Mouse (Mus musculus) layer of hippocampus, adult 9-11 months (tissue): ENCODE results near the gene Gpx1.
"Not testable (repeated sequence)": the region's sequence is repeated elsewhere in the genome, so short reads cannot be mapped to it uniquely, and the experiment has no call there.

Source experiments
- DNase-seq: peaks from one replicate; pipeline ENCODE4 v3.0.0; 2022

Gpx1 gene

DNA sequence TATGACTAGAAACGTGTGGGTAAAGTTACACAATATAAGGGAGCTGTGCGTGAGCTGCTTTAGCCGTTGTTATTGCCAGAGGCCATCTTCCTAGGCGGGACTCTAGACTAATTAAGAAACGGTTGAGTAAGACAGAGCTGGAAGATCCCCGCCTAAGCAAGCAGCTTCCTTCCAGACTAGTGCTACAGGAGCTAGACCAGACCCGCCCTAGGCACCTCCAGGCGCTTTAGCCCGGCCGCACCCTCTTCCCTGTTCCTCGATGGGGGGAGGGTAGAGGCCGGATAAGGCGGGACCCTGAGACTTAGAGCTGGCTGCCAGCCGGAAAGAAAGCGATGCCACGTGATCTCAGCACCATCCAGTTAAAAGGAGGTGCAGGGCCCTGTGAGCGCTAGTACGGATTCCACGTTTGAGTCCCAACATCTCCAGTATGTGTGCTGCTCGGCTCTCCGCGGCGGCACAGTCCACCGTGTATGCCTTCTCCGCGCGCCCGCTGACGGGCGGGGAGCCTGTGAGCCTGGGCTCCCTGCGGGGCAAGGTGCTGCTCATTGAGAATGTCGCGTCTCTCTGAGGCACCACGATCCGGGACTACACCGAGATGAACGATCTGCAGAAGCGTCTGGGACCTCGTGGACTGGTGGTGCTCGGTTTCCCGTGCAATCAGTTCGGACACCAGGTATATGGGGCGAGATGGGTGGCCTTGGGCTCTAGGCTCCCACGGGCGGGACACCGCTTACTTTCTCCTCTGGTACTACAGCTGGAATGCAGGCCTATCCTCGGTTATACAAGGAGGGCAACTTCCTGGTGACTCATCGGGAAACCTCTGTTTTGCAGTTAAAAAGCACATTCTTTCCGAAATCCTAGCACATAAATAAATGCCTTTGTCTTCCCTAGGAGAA lies at the start of gene Gpx1:
Gene Gpx1 (plus strand): TSS at position 18 of the 896 bp plus-strand sequence.
- DNase-seq = peak; percentile 90

GRCm38 (mm10) chr9:108289347-108289746 lies 49.4 kb upstream of the Gpx1 start:
- DNase-seq = no peak

DNA sequence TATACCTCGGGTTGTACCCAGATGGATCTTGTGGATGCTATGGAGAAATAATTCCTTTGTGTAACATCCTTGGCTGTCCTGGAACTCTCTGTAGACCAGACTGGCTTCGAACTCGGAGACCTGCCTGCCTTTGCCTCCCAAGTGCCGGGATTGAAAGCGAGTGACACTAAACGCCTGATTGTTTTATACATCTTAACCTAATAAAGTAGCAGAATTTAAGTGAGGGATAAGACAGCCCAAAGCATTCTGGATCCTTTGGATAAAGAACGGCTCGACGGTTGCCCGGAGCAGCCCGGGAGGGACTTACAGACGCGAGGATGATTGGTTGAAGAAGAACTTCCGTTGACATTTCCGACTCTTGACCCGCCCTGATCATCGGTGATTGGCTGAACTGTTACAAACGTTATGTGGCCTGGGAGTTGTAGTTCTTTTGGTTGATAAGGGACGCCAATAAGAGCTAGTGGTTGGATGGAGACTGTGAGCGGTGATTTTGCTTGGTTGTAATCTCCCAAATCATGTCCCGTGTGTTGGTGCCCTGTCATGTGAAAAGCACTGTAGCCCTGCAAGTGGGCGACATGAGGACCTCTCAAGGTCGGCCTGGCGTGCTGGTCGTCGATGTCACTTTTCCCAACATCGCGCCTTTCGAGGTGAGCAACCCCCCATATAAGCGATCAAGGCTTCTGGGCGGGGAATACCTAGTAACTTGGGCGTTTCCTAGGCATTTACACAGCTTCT lies 48.5 kb upstream of the Gpx1 start, which contains the start of gene Nicn1:
Gene Nicn1 (plus strand): TSS at position 414 of the 735 bp plus-strand sequence.
- peak; percentile 98 for DNase-seq

GRCm38 (mm10) chr9:108290773-108291172 lies 47.9 kb upstream of the Gpx1 start:
- no peak for DNase-seq

- no peak for DNase-seq
Observed at GRCm38 (mm10) chr9:108296453-108297355, 42.0 kb upstream of the Gpx1 start, which contains the start of gene Amt. TSS of gene Amt (plus strand) at chr9:108296853.

DNA sequence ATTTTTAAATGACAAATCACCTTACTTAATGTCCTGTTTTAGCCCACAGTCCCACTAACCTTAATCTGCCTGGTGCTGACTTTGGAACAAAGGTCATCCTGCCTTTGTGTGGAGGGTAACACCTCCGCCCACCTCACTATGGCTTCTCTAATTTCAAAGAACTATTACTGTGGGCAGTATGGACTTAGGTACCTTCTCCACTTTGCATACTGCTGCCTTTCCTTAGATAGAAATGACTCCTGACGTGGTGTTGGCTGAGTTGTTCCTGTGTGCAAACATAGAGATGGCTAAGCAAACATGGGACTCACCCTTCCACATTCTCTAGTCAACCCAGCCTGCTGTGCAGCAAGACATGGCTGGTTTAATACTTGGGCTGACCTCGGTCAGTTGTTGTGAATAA lies 36.9 kb upstream of the Gpx1 start:
- no peak for DNase-seq

GRCm38 (mm10) chr9:108304716-108305115 lies 34.0 kb upstream of the Gpx1 start:
- no peak for DNase-seq

- DNase-seq = no peak
Observed at GRCm38 (mm10) chr9:108305170-108305569, 33.5 kb upstream of the Gpx1 start.

DNA sequence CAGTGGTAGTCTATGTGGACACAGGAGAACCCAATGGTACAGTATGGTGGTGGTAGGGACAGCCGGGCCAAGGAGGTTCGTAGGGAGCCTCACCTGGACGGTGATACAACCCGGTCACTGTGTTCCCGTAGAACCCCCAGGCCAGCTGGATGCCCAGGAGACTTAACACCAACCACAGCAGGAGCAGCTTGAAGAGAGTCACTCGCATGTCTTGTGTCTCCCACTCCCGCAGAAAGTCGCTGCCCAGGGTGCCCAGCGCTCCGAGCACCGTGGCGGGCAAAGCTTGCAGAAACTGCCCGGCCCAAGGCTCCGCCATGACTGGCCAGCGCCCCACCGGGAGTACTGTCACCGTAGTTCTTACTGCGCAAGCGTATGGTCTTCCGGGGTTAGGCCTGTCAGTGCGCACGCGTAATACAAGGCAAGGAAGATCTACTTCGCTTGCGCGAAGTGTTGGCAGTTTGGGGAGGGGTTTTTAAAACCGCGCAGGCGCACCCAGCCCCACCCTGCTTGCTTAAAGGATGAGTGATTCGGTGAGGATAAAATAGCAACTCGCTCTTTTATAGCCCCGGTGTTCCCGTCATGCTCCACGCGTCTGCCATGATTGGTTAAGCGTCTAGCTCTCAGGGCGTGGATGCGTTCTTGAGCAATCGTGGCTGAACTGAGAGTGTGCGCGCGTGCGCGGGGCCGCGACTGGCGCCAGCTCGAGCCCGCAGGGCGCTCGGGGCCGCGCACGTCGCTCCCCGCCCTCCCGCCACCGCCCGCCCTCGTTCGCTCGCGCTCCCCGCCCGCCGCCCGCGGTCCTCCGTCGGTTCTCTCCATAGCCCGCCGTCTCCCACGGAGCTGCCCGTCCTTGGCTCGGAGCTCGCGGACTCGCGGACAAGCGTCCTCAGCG lies 32.8 kb upstream of the Gpx1 start, which contains the start of the genes Rhoa and Tcta:
Gene Rhoa (plus strand): TSS at position 501 of the 892 bp plus-strand sequence.
Gene Tcta (minus strand): TSS at position 532 of the 892 bp plus-strand sequence.
- DNase-seq = peak; percentile 100

GRCm38 (mm10) chr9:108306571-108306980 lies 32.1 kb upstream of the Gpx1 start:
- DNase-seq = peak; percentile 60

DNA sequence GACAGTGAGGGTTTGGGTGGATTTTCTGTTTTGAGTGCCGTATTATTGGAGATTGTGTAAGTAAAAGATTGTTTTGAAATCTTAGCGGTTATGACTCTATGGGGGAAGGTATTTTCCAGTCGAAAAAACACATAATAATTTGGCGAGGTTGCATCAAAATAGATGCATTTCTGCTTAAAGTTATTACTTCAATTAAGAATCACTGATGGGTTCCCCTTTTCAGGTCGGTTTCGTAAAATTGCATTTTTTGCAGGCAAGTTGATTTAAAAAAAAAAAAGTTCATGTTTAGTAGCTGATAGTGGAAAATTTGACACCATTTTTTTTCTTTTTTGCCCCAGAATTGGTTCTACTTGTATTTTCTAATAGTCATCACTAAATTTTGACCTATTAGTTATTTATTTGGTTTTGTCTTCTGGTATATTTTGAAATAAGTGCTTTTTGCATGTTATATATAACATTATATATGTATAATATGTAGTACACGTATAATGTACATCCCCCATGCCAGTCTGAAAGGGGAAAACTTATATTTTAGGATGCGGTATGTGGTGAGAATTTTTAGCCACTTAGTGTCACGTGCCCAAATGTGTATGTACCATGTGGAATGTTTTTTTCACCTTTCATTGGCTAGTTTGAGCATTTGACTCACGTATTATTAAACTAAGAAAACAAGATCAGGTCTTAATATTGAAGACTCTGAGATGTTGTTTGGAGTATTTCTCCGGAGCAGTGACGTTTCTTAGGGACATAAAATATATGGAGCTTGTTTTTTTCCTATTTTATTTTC lies 31.5 kb upstream of the Gpx1 start:
- DNase-seq = no peak

DNA sequence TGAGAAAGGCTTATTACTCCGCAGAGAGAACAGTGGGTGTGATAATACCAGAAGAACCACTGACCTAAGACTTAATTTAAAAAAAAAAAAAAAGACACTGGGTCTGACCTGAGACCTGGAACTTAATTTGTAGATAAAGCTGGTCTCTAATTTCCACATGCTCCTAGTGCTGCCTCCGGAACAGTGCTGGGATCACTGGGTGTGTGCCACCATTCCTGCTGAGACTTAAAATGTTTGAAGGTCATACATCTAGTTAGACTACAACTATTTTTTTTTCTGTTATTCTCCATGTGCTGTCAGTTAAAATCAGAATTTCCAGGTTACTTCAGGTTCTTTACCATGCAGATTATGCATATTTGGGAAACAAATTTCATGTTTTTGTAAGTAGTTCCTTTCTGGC lies 30.6 kb upstream of the Gpx1 start:
- no peak for DNase-seq

DNA sequence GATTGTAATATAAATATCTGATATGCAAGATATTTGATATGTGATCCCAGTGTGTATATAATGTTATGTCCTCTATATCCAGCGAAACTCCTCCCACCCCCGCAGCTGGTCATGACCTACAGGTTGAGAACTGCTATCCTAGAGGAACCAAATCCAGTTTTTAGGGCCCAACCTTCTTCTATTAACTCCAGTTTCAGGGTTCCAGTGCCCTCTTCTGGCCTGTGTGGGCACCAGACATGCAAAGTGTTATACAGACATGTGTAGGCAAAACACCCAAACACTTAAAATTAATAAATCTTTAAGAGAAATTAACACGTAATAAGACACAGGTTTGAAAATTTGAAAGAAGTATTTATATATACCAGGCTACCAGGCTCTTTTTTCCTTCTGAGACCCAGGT lies 21.1 kb upstream of the Gpx1 start:
- no peak for DNase-seq

DNA sequence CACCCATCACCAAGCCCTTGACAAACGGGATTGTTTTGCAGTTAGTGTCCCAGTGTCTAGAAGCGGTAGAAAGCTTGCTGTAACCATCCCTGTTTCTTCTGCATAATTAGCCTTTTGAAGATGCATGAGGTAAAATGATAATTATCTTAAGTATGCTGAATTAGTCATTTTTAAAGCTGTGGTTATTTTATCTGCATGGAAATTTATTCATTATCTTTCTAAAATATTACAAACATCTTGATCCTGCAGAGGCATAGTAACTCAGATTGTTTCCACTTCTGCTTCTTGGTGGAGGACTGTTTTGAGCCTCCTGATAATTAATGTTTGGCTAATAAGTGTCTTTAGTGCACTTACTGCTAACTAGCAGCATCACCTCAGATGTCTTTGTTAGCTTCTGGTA lies 20.2 kb upstream of the Gpx1 start:
- no peak for DNase-seq

- DNase-seq = not testable (repeated sequence)
Observed at GRCm38 (mm10) chr9:108322054-108322453, 16.6 kb upstream of the Gpx1 start.

GRCm38 (mm10) chr9:108324784-108325183 lies 13.9 kb upstream of the Gpx1 start:
- no peak for DNase-seq

GRCm38 (mm10) chr9:108325811-108326210 lies 12.9 kb upstream of the Gpx1 start:
- DNase-seq = no peak

DNA sequence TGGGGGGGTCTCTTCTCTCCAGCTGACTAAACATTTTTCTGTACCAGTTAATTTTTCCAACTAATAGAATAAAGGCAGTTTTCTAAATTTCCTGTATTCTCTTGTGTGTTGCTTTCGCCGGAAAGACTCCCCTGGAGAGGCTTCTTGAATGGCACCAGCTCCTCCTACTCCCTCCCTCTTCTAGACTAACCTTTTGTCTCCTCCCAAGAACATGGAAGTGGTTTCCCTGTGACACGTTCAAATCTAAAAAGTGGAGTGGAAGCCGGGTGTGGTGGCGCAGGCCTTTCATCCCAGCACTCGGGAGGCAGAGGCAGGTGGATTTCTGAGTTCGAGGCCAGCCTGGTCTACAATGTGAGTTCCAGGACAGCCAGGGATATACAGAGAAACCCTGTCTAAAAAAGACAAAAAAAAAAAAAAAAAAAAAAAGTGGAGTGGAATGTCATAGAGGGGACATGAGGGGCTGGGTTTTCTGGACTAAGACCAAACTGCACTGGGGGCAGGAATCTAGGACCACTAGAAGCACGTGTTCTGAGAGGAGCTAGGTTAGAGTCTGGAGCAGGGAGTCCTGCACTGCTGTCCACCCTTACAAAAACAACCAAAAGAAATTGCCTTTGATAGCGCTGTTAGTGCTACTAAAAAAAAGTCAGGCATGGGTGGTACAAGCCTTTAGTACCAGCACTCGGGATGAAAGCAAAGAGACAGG lies 704 bp upstream of the Gpx1 start:
- DNase-seq = no peak

- DNase-seq = no peak
Observed at GRCm38 (mm10) chr9:108338551-108338885, 185 bp upstream of the Gpx1 start.

- DNase-seq = no peak
Observed at GRCm38 (mm10) chr9:108339886-108340257, 1.2 kb downstream of the Gpx1 start.
